Mouse (Mus musculus) liver, postnatal 0 days (tissue): ENCODE data around the gene Pgm2.

Experiments used
- CTCF ChIP-seq: sonication (generic); IDR thresholded peaks from 2 replicates; pipeline ENCODE4 v1.5.1; 2016; ENCODE audit warnings: antibody characterized with exemption, low read depth
- EP300 ChIP-seq: IDR thresholded peaks from 2 replicates; pipeline ENCODE4 v1.6.1; 2016; ENCODE audit warnings: antibody characterized with exemption, low read depth, mild to moderate bottlenecking

DNA sequence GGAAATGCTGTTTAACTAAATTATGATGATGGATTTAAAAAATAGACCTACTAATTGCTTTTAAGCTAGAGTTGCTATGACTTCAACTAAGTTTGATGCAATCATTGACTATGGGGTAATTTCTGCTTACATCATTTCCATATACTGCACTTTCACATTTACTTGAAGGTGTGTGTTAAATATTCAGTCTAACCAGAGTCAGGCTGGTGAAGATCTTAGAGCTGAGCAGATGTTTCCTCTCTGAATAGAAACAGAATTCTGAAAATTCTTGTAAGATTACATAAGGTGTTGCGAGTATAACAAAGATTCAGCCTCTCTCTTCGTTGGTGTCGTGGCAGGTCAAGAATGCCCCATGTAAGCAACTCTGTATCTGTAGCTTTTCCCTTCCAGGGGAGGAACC is 18.3 kb upstream of the Pgm2 start:
- TF ChIP-seq CTCF (no peak), EP300 (no peak)
